Mouse (Mus musculus) spleen, embryonic (tissue): ENCODE data around the gene Uvrag.
"Not testable (repeated sequence)": the region's sequence is repeated elsewhere in the genome, so short reads cannot be mapped to it uniquely, and the experiment has no call there.

Experiments used
- CTCF ChIA-PET: fragments of 350-600 bp; sonication (Branson Sonifier 250); formaldehyde crosslinking; loops from one replicate; lab custom pipeline; 2022; lab: Charles Lee

The Uvrag gene

DNA sequence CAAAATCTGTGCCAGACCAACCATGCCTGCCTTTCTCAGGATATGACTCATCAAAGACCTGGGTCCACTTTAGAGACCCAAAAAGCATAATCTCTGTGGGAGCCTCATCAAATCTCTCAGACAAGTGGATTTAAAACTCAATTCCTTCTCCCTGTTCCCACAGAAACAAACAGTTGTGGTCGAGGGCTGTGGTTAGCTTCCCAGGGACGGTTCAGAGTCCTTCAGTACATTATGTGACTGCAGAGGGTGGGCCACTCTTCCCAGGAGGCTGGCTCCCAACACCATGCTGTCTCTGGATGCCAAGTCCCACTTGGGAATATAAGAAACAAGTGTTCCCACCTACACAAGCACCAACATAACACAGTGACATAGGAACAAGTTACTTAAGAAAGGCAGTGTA is 75.0 kb downstream of the Uvrag start:
- CTCF ChIA-PET = no interaction called here

GRCm38 (mm10) chr7:99065391-99065831 is 75.5 kb downstream of the Uvrag start:
- CTCF ChIA-PET = interaction anchor here (0.6 kb wide), 1 partner anchor 48 kb away, joined by 3 read pairs; no protein-coding TSS in a partner anchor

DNA sequence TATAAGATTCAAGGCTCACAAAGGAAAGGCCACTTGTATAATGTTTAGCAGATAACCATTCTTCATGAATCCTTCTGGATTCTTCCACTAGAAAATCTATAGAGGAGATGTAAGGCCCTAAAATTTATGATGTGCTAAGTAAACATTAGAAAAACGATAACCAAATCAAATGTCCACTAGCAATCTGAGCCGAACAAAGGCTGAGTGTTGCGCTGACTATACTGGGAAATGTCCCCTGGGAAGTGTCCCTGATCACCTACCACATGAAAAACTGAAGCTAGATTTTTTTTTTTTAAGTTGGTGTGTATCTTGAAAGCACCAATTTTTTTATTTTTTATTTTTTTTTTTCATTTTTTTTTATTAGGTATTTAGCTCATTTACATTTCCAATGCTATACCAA is 76.1 kb downstream of the Uvrag start:
- CTCF ChIA-PET = interaction anchor here (0.6 to 0.7 kb wide), 2 partner anchors 49 to 198 kb away, joined by 3 read pairs; no protein-coding TSS in a partner anchor

DNA sequence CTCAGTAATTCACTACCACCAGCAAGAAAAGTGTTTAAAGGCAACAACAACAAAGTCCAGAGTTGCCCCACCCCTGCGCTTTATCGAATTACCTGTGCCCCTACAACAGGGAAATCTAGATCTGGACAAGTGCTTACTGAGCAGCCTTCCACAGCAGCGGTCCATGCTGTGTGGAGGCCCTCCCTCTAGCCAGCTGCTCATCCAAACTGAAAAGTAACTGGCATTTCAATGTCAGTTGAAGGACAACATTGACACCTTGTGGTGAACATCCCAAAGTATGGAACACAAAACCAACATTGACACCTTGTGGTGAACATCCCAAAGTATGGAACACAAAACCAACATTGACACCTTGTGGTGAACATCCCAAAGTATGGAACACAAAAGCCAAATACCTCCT is 78.7 kb downstream of the Uvrag start:
- CTCF ChIA-PET = not testable (repeated sequence)

GRCm38 (mm10) chr7:99061056-99061680 is 79.8 kb downstream of the Uvrag start:
- CTCF ChIA-PET = no interaction called here

- CTCF ChIA-PET = interaction anchor here (0.8 kb wide), 1 partner anchor 11 kb away, joined by 3 read pairs; no protein-coding TSS in a partner anchor
Observed at GRCm38 (mm10) chr7:99060476-99060875, 80.5 kb downstream of the Uvrag start.

GRCm38 (mm10) chr7:99059934-99060333 is 81.0 kb downstream of the Uvrag start:
- CTCF ChIA-PET = interaction anchor here (0.8 kb wide), 1 partner anchor 11 kb away, joined by 3 read pairs; no protein-coding TSS in a partner anchor

- CTCF ChIA-PET = no interaction called here
Observed at GRCm38 (mm10) chr7:99057053-99057630, 83.8 kb downstream of the Uvrag start.

DNA sequence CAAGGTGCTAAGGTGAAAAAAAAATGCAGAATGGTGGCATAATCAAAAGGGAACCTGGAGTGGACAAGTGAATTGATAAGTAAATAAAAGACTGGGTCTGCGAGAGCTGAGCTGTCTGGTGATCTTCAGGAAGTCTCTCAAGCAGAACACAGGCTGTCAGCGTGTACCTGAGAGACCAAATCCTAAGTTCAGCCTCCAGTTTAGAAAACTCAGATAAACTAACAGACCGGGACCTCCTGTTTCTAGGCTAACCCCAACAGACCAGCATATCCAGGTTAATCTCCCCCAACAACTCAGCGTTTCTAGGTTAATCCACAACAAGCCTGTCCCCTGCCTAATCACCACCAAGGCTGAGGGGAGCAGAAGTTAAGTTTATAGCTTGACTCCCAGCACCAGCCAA is 87.3 kb downstream of the Uvrag start:
- CTCF ChIA-PET = no interaction called here

DNA sequence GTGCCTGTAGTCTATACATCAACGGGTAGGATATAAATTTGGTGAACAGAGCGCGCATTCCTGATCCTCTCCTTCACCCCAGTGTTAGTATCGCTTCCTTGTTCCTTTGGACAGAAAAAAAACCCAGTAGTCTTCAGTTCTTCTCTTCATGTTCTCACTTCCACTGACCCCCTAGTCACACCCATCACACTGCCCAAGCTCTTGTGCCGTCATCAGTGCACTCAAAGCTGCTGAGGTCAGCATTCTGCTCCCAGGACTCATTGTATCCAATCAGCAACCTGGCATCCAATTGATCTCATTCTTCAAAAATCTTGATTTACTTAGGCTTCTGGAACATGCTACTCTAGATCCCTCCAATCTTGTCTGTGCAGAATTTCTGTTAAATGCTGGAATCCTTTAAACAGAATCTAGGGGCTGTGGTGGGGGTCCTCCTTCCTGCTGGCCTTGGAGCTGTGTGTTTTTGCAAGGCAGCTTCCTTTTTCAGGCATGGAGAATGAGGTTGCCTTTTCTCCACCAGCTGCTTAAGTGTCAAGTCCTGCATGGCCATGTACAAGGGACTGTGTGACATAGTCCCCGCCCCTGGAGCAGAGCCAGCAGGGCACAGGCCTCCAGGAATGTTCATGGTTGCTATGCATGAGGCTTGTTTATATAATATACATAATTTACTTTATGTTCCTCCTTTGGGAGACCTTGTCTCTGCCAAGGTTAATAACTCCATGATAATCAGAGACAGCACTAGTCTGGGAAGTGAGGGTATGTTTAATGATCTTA is 88.3 kb downstream of the Uvrag start:
- CTCF ChIA-PET = no interaction called here

DNA sequence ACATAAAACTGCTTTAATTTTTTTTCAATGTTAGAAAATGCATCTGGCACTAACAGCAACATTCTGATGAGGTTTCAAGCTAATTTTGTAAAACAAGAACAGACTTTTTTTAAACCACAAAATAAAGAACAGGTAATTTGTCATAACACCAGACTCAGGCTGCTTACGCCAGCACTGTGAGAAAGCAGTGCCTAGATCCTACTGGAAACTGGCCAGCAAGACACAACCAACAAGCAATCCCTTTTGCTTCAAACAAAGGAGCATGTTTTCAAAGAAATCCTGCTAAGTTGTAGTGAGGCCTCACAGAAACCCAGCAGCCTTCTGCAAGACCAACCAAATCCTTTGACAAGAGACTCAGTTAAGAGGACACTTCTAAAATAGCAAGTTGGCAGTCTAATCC is 90.1 kb downstream of the Uvrag start:
- CTCF ChIA-PET = interaction anchor here (0.6 to 1.0 kb wide), 2 partner anchors 23 to 28 kb away, joined by 3 read pairs; no protein-coding TSS in a partner anchor

GRCm38 (mm10) chr7:99049897-99050296 is 91.0 kb downstream of the Uvrag start:
- CTCF ChIA-PET = interaction anchor here (1.0 kb wide), 1 partner anchor 24 kb away, joined by 3 read pairs; no protein-coding TSS in a partner anchor

- CTCF ChIA-PET = interaction anchor here (0.7 kb wide), 1 partner anchor 232 kb away, joined by 3 read pairs; no protein-coding TSS in a partner anchor
Observed at GRCm38 (mm10) chr7:99046545-99047206, 94.3 kb downstream of the Uvrag start.

- CTCF ChIA-PET = no interaction called here
Observed at GRCm38 (mm10) chr7:99045525-99045924, 95.4 kb downstream of the Uvrag start.

DNA sequence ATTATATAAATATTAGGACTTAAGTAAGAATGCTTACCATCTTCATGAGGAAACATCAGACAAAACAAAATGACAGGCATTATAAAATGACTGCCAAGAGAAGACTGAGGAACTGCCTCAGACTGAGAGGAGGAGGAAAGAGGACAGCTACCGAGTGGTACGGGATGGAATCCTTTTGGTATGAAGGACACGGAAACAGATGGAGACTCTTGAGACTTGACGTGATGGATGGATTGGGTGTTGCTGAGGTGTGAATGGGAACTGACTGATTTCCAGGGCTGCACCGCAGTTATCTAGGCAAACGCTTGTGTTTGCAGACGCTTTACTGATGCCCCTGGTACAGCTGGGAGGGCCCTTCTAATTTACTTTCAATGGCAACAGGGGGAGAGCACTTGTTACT is 97.0 kb downstream of the Uvrag start:
- CTCF ChIA-PET = no interaction called here

- CTCF ChIA-PET = no interaction called here
Observed at GRCm38 (mm10) chr7:99043322-99043721, 97.6 kb downstream of the Uvrag start.

GRCm38 (mm10) chr7:99041818-99042217 is 99.1 kb downstream of the Uvrag start:
- CTCF ChIA-PET = no interaction called here

DNA sequence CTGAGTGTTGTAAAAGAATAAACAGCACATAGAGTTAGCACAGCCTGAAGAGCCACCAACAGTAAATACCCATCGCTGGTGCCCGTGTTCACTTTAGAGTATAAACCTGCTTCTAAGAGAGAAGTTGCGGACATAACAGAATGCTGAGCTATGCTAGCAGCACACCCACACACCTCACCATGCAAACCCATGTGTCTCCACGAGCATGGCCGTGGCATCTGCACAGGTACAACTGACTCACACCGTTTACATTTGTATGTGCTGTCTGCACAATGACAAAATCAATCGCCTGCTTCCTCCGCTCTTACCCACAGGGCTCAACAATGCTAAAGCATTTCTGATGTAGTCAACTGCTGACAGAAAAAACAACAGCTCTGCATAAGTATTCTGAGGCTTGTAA is 101.0 kb downstream of the Uvrag start:
- CTCF ChIA-PET = interaction anchor here (0.6 kb wide), 1 partner anchor 22 kb away, joined by 3 read pairs; no protein-coding TSS in a partner anchor

GRCm38 (mm10) chr7:99036284-99036683 is 104.7 kb downstream of the Uvrag start:
- CTCF ChIA-PET = no interaction called here

- CTCF ChIA-PET = no interaction called here
Observed at GRCm38 (mm10) chr7:99034909-99035308, 106.0 kb downstream of the Uvrag start.

GRCm38 (mm10) chr7:99033838-99034237 is 107.1 kb downstream of the Uvrag start:
- CTCF ChIA-PET = interaction anchor here (0.6 kb wide), 1 partner anchor 73 kb away, joined by 4 read pairs; no protein-coding TSS in a partner anchor
